Mouse (Mus musculus): ENCODE measurements at regions not wholly inside any gene's neighbourhood (a gene's known extent, or its start where the extent isn't known, plus 50 kb on each side); places are given as distances from the start of the nearest gene placed in this dataset.

GRCm38 (mm10) chr12:25220780-25221106, 123.8 kb upstream of the Id2 start:
- no peak for TF ChIP-seq CTCF (conservative IDR thresholded peaks at IDR 0.05; ENCODE audit: low read length)
- TF ChIP-seq NANOG (IDR thresholded peaks at IDR 0.05; ENCODE audit: borderline replicate concordance, low read length), result no peak
